Mouse (Mus musculus): Measurements from ENCODE around the gene Mfsd4b1. TPM values are rescaled to one million over a fixed set of nuclear protein-coding genes. Genes with fewer than 3 reads are reported as not detected.
"Not testable (repeated sequence)": the region's sequence is repeated elsewhere in the genome, so short reads cannot be mapped to it uniquely, and the experiment has no call there.

Gene Mfsd4b1
- polyA plus RNA-seq, 1 experiment = 0.19 TPM

GRCm38 (mm10) chr10:40018261-40018860 is 6.7 kb downstream of the Mfsd4b1 start:
- TF ChIP-seq CTCF (IDR thresholded peaks at IDR 0.05; ENCODE audit: borderline replicate concordance, insufficient read depth, low read length) = no peak
- no peak for TF ChIP-seq POLR2A (IDR thresholded peaks at IDR 0.05; ENCODE audit: low read depth, low read length)
- Histone ChIP-seq H3K4me1 (ENCODE audit: control insufficient read depth, insufficient read depth, low read length) (no peaks in the 10 kb centered on the region), H3K4me3 (ENCODE audit: insufficient read depth, low read length) (no peak overlapping the region), H3K27ac (ENCODE audit: insufficient read depth, low read length) (no peak overlapping the region)

- TF ChIP-seq CTCF (IDR thresholded peaks at IDR 0.05; ENCODE audit: borderline replicate concordance, insufficient read depth, low read length) = no peak
- TF ChIP-seq POLR2A (IDR thresholded peaks at IDR 0.05; ENCODE audit: low read depth, low read length) = no peak
- Histone ChIP-seq H3K4me3 (ENCODE audit: insufficient read depth, low read length) (no peak overlapping the region), H3K27ac (ENCODE audit: insufficient read depth, low read length) (no peak overlapping the region), H3K4me1 (ENCODE audit: control insufficient read depth, insufficient read depth, low read length) (no peaks in the 10 kb centered on the region)
Measured at GRCm38 (mm10) chr10:40009591-40009990, 15.5 kb downstream of the Mfsd4b1 start.

GRCm38 (mm10) chr10:40008847-40009246 is 16.2 kb downstream of the Mfsd4b1 start:
- H3K4me1 ChIP-seq (ENCODE audit: control insufficient read depth, insufficient read depth, low read length); H3K27ac ChIP-seq (ENCODE audit: insufficient read depth, low read length); H3K4me3 ChIP-seq (ENCODE audit: insufficient read depth, low read length): not testable (repeated sequence)

GRCm38 (mm10) chr10:40007953-40008352 is 17.1 kb downstream of the Mfsd4b1 start:
- Histone ChIP-seq H3K27ac (ENCODE audit: insufficient read depth, low read length) (no peak overlapping the region), H3K4me3 (ENCODE audit: insufficient read depth, low read length) (no peak overlapping the region), H3K4me1 (ENCODE audit: control insufficient read depth, insufficient read depth, low read length) (no peaks in the 10 kb centered on the region)
- TF ChIP-seq CTCF (IDR thresholded peaks at IDR 0.05; ENCODE audit: borderline replicate concordance, insufficient read depth, low read length) = no peak
- no peak for TF ChIP-seq POLR2A (IDR thresholded peaks at IDR 0.05; ENCODE audit: low read depth, low read length)

- Histone ChIP-seq H3K27ac (ENCODE audit: insufficient read depth, low read length) (no peak overlapping the region), H3K4me3 (ENCODE audit: insufficient read depth, low read length) (no peak overlapping the region), H3K4me1 (ENCODE audit: control insufficient read depth, insufficient read depth, low read length) (no peaks in the 10 kb centered on the region)
- TF ChIP-seq POLR2A (IDR thresholded peaks at IDR 0.05; ENCODE audit: low read depth, low read length) (no peak), CTCF (IDR thresholded peaks at IDR 0.05; ENCODE audit: borderline replicate concordance, insufficient read depth, low read length) (no peak)
Measured at GRCm38 (mm10) chr10:40006963-40007362, 18.1 kb downstream of the Mfsd4b1 start.

- Histone ChIP-seq H3K4me1 (ENCODE audit: control insufficient read depth, insufficient read depth, low read length) (no peaks in the 10 kb centered on the region), H3K27ac (ENCODE audit: insufficient read depth, low read length) (no peak overlapping the region), H3K4me3 (ENCODE audit: insufficient read depth, low read length) (no peak overlapping the region)
- no peak for TF ChIP-seq CTCF (IDR thresholded peaks at IDR 0.05; ENCODE audit: borderline replicate concordance, insufficient read depth, low read length)
- TF ChIP-seq POLR2A (IDR thresholded peaks at IDR 0.05; ENCODE audit: low read depth, low read length) = no peak
Measured at GRCm38 (mm10) chr10:40000746-40001145, 24.3 kb downstream of the Mfsd4b1 start.

GRCm38 (mm10) chr10:39991155-39991554 is 33.9 kb downstream of the Mfsd4b1 start:
- Histone ChIP-seq H3K4me1 (ENCODE audit: control insufficient read depth, insufficient read depth, low read length) (no peaks in the 10 kb centered on the region), H3K27ac (ENCODE audit: insufficient read depth, low read length) (no peak overlapping the region), H3K4me3 (ENCODE audit: insufficient read depth, low read length) (no peak overlapping the region)
- TF ChIP-seq POLR2A (IDR thresholded peaks at IDR 0.05; ENCODE audit: low read depth, low read length) = no peak
- TF ChIP-seq CTCF (IDR thresholded peaks at IDR 0.05; ENCODE audit: borderline replicate concordance, insufficient read depth, low read length) = no peak

GRCm38 (mm10) chr10:39986466-39986865 is 38.6 kb downstream of the Mfsd4b1 start, which contains the start of gene Mfsd4b5:
Gene Mfsd4b5, minus strand, starts transcription at chr10:39986646.
- Histone ChIP-seq H3K4me1 (ENCODE audit: control insufficient read depth, insufficient read depth, low read length) (no peaks in the 10 kb centered on the region), H3K4me3 (ENCODE audit: insufficient read depth, low read length) (no peak within 1 kb of the TSS), H3K27ac (ENCODE audit: insufficient read depth, low read length) (no peak within 1 kb of the TSS)
- TF ChIP-seq CTCF (IDR thresholded peaks at IDR 0.05; ENCODE audit: borderline replicate concordance, insufficient read depth, low read length) (no peak), POLR2A (IDR thresholded peaks at IDR 0.05; ENCODE audit: low read depth, low read length) (no peak)

GRCm38 (mm10) chr10:39982604-39983003 is 42.5 kb downstream of the Mfsd4b1 start:
- H3K4me1 ChIP-seq (ENCODE audit: control insufficient read depth, insufficient read depth, low read length) = no peaks in the 10 kb centered on the region
- TF ChIP-seq POLR2A (IDR thresholded peaks at IDR 0.05; ENCODE audit: low read depth, low read length) = no peak
- no peak for TF ChIP-seq CTCF (IDR thresholded peaks at IDR 0.05; ENCODE audit: borderline replicate concordance, insufficient read depth, low read length)
- H3K4me3 ChIP-seq (ENCODE audit: insufficient read depth, low read length) = no peak overlapping the region
- H3K27ac ChIP-seq (ENCODE audit: insufficient read depth, low read length) = no peak overlapping the region

- TF ChIP-seq CTCF (IDR thresholded peaks at IDR 0.05; ENCODE audit: borderline replicate concordance, insufficient read depth, low read length) = no peak
- TF ChIP-seq POLR2A (IDR thresholded peaks at IDR 0.05; ENCODE audit: low read depth, low read length) = no peak
- no peak overlapping the region for H3K4me3 ChIP-seq (ENCODE audit: insufficient read depth, low read length)
- no peak overlapping the region for H3K27ac ChIP-seq (ENCODE audit: insufficient read depth, low read length)
Measured at GRCm38 (mm10) chr10:39978231-39978630, 46.8 kb downstream of the Mfsd4b1 start.

GRCm38 (mm10) chr10:39977346-39977745 is 47.7 kb downstream of the Mfsd4b1 start:
- no peaks in the 10 kb centered on the region for H3K4me1 ChIP-seq (ENCODE audit: control insufficient read depth, insufficient read depth, low read length)
- no peak overlapping the region for H3K27ac ChIP-seq (ENCODE audit: insufficient read depth, low read length)
- TF ChIP-seq POLR2A (IDR thresholded peaks at IDR 0.05; ENCODE audit: low read depth, low read length) (no peak), CTCF (IDR thresholded peaks at IDR 0.05; ENCODE audit: borderline replicate concordance, insufficient read depth, low read length) (no peak)
- H3K4me3 ChIP-seq (ENCODE audit: insufficient read depth, low read length) = no peak overlapping the region

More at GRCm38 (mm10) chr10:39978231-39978630, 46.8 kb downstream of the Mfsd4b1 start:
- no peaks in the 10 kb centered on the region for H3K4me1 ChIP-seq (ENCODE audit: control insufficient read depth, insufficient read depth, low read length)

Measured in embryonic fibroblast, embryonic 13.5 days (primary cell).